ENCODE assay signal across 8 mouse cellular contexts in genomic region chr8:84012499-84013165, GRCm38 (mm10). TPM values are rescaled to one million over a fixed set of nuclear protein-coding genes. Genes with fewer than 3 reads are reported as not detected.
A peak's percentile ranks its signal among the peaks of the same experiment; 100 is the strongest.
DNase-seq lines count a peak whose midpoint lies in the region; ATAC-seq and TF ChIP-seq lines count a peak whose summit lies in the region.

No protein-coding gene starts in this region.

- H3K4me3 ChIP-seq in lung, embryonic 14.5 days (ENCODE audit: low read depth, low read length): peak overlapping the region; percentile 49
- H3K4me3 ChIP-seq in heart, embryonic 14.5 days (ENCODE audit: control insufficient read depth in 1 of 2, insufficient read depth in 1 of 2, low read depth in 1 of 2, low read length in 2 of 2): peak overlapping the region; percentile 47 to 52
- peak overlapping the region; percentile 58 for H3K4me3 ChIP-seq in midbrain, embryonic 16.5 days (ENCODE audit: low read depth, low read length)

- no peak for TF ChIP-seq CTCF in lung, embryonic 14.5 days (IDR thresholded peaks at IDR 0.05; ENCODE audit: low read depth)

- 10% methylated on average over 35 of the region's 35 CpGs for whole genome bisulfite sequencing in lung, embryonic 14.5 days
- 16% methylated on average over 35 of the region's 35 CpGs for WGBS in heart, embryonic 14.5 days
- WGBS in midbrain, embryonic 16.5 days: 2% methylated on average over 35 of the region's 35 CpGs

- H3K4me1 ChIP-seq in lung, embryonic 14.5 days (ENCODE audit: insufficient read depth): no peaks in the 10 kb centered on the region; the same call in 1 of the 2 replicates
- peaks cover 2 to 22% of the 10 kb centered on the region in 2 experiments; a peak in 3 of 4 replicates for H3K4me1 ChIP-seq in heart, embryonic 14.5 days (ENCODE audit: control insufficient read depth in 2 of 2, insufficient read depth in 2 of 2, low read length in 2 of 2)
- peaks cover 22% of the 10 kb centered on the region for H3K4me1 ChIP-seq in midbrain, embryonic 16.5 days (ENCODE audit: control insufficient read depth, insufficient read depth, low read length)

- no peak overlapping the region for H3K27ac ChIP-seq in lung, embryonic 14.5 days (ENCODE audit: low read depth)
- no peak overlapping the region for H3K27ac ChIP-seq in heart, embryonic 14.5 days (replicated peaks in 1 of 2; ENCODE audit: control insufficient read depth in 1 of 2, insufficient read depth in 1 of 2, low read depth in 2 of 2, low read length in 2 of 2)
- no peak overlapping the region for H3K27ac ChIP-seq in midbrain, embryonic 16.5 days (ENCODE audit: low read length)

- H3K9ac ChIP-seq in lung, embryonic 14.5 days: peak overlapping the region; percentile 29; the same call in 1 of the 2 replicates
- peak overlapping the region; percentile 60 for H3K9ac ChIP-seq in heart, embryonic 14.5 days (ENCODE audit: low read length)
- peak overlapping the region; percentile 40; the same call in 1 of the 2 replicates for H3K9ac ChIP-seq in midbrain, embryonic 16.5 days (ENCODE audit: low read depth, low read length)

- H3K4me2 ChIP-seq in lung, embryonic 14.5 days: peak overlapping the region; percentile 95
- H3K4me2 ChIP-seq in heart, embryonic 14.5 days (ENCODE audit: low read length): peak overlapping the region; percentile 99
- H3K4me2 ChIP-seq in midbrain, embryonic 16.5 days (ENCODE audit: low read length): peak overlapping the region; percentile 94

- no peak for ATAC-seq in lung, embryonic 14.5 days (ENCODE audit: insufficient read depth)
- ATAC-seq in heart, embryonic 14.5 days (ENCODE audit: insufficient number of reproducible peaks, insufficient read depth, low FRiP score, low read depth): peak; percentile 18; the same call in 1 of the 2 replicates
- no peak for ATAC-seq in midbrain, embryonic 16.5 days

- H3K9me3 ChIP-seq in lung, embryonic 14.5 days (ENCODE audit: low read depth, low read length): no peaks in the 10 kb centered on the region
- H3K9me3 ChIP-seq in heart, embryonic 14.5 days (ENCODE audit: control insufficient read depth, low read length): peaks cover 5% of the 10 kb centered on the region; the same call in 1 of the 2 replicates
- H3K9me3 ChIP-seq in midbrain, embryonic 16.5 days (replicated peaks; ENCODE audit: control insufficient read depth, low read length, poor library complexity, severe bottlenecking): no peaks in the 10 kb centered on the region

- no peak for DNase-seq in lung, embryonic 14.5 days
- DNase-seq in lung, postnatal 10 days: no peak
- peak; percentile 74 to 82 for DNase-seq in kidney, postnatal 36 days
- no peak for DNase-seq in adipocyte (ENCODE audit: low spot score)
- no peak for DNase-seq in left cerebral cortex, adult 9 months (ENCODE audit: low spot score in 2 of 2)
- no peak for DNase-seq in spleen, postnatal 36 days (ENCODE audit: low spot score in 2 of 2)

- peaks cover 39% of the 10 kb centered on the region for H3K27me3 ChIP-seq in lung, embryonic 14.5 days (ENCODE audit: insufficient read depth, low read length)
- H3K27me3 ChIP-seq in heart, embryonic 14.5 days (ENCODE audit: control insufficient read depth, insufficient read depth, low read length): peaks cover 35% of the 10 kb centered on the region
- peaks cover 22% of the 10 kb centered on the region for H3K27me3 ChIP-seq in midbrain, embryonic 16.5 days (ENCODE audit: control insufficient read depth, insufficient read depth, low read depth, low read length)

- H3K36me3 ChIP-seq in lung, embryonic 14.5 days (ENCODE audit: insufficient read depth): no peaks in the 10 kb centered on the region
- no peaks in the 10 kb centered on the region for H3K36me3 ChIP-seq in heart, embryonic 14.5 days (ENCODE audit: control insufficient read depth, insufficient read depth, low read length)
- H3K36me3 ChIP-seq in midbrain, embryonic 16.5 days (ENCODE audit: control insufficient read depth, insufficient read depth, low read length): no peaks in the 10 kb centered on the region

RNA-seq across cellular contexts. Expression of gene 2210011C24Rik, which starts 0.7 kb away (rescaled TPM):
- 0.83 and 1.2 TPM in 2 replicates for polyA plus RNA-seq in lung, embryonic 14.5 days (2014; fragmentation: Nextera tagmentation; extraction: Ambion mirVana)
- polyA plus RNA-seq in heart, embryonic 14.5 days (2014; fragmentation: Nextera tagmentation; extraction: Ambion mirVana): 0.16 and 0.20 TPM in 2 replicates
- 0.28 and 0.30 TPM in 2 replicates for polyA plus RNA-seq in midbrain, embryonic 16.5 days (2015; fragmentation: Nextera tagmentation; extraction: Ambion mirVana)

RNA-seq across cellular contexts. Expression of gene Palm3, which starts 8.6 kb away (rescaled TPM):
- 2.5 and 2.9 TPM in 2 replicates for polyA plus RNA-seq in lung, embryonic 14.5 days (2014; fragmentation: Nextera tagmentation; extraction: Ambion mirVana)
- polyA plus RNA-seq in heart, embryonic 14.5 days (2014; fragmentation: Nextera tagmentation; extraction: Ambion mirVana): 0.13 and 1.2 TPM in 2 replicates
- polyA plus RNA-seq in midbrain, embryonic 16.5 days (2015; fragmentation: Nextera tagmentation; extraction: Ambion mirVana): 2.8 and 4.7 TPM in 2 replicates

RNA-seq across cellular contexts. Expression of gene 1700067K01Rik, which starts 11.3 kb away (rescaled TPM):
- polyA plus RNA-seq in lung, embryonic 14.5 days (2014; fragmentation: Nextera tagmentation; extraction: Ambion mirVana): 1.4 and 1.5 TPM in 2 replicates
- polyA plus RNA-seq in heart, embryonic 14.5 days (2014; fragmentation: Nextera tagmentation; extraction: Ambion mirVana): 0.69 and 0.80 TPM in 2 replicates
- polyA plus RNA-seq in midbrain, embryonic 16.5 days (2015; fragmentation: Nextera tagmentation; extraction: Ambion mirVana): 1.1 and 1.3 TPM in 2 replicates

RNA-seq across cellular contexts. Expression of gene Samd1, which starts 15.2 kb away (rescaled TPM):
- polyA plus RNA-seq in lung, embryonic 14.5 days (2014; fragmentation: Nextera tagmentation; extraction: Ambion mirVana): 16.0 and 17.3 TPM in 2 replicates
- 7.3 and 8.5 TPM in 2 replicates for polyA plus RNA-seq in heart, embryonic 14.5 days (2014; fragmentation: Nextera tagmentation; extraction: Ambion mirVana)
- 5.4 and 6.3 TPM in 2 replicates for polyA plus RNA-seq in midbrain, embryonic 16.5 days (2015; fragmentation: Nextera tagmentation; extraction: Ambion mirVana)

RNA-seq across cellular contexts. Expression of gene Il27ra, which starts 29.8 kb away (rescaled TPM):
- polyA plus RNA-seq in lung, embryonic 14.5 days (2014; fragmentation: Nextera tagmentation; extraction: Ambion mirVana): 1.1 TPM in 2 replicates
- polyA plus RNA-seq in heart, embryonic 14.5 days (2014; fragmentation: Nextera tagmentation; extraction: Ambion mirVana): 6.1 and 6.3 TPM in 2 replicates
- 0.26 and 0.47 TPM in 2 replicates for polyA plus RNA-seq in midbrain, embryonic 16.5 days (2015; fragmentation: Nextera tagmentation; extraction: Ambion mirVana)

Comparison
In these comparisons a context has a peak if more than half of its experiments do, and no peak if none do; other contexts are left out.
1. DNase-seq: peak in kidney, postnatal 36 days (2 of 2); none in lung, embryonic 14.5 days (single experiment), lung, postnatal 10 days (single experiment), adipocyte (single experiment), left cerebral cortex, adult 9 months (0 of 2) and spleen, postnatal 36 days (0 of 2).
2. Peak in every context shown above with its lines, with median percentiles within 50 percentile points of each other: H3K4me2 ChIP-seq, H3K4me3 ChIP-seq and H3K9ac ChIP-seq.